Mouse (Mus musculus) CH12.LX (cell line): ENCODE data around the gene Smg6. TPM values are rescaled to one million over a fixed set of nuclear protein-coding genes. Genes with fewer than 3 reads are reported as not detected.

Experiments used
- DNase-seq: peaks from one replicate; pipeline ENCODE4 v3.0.0-alpha.2; 2013; ENCODE audit errors: extremely low read depth
- H3K27ac ChIP-seq: 2 replicates; pipeline ENCODE4 v1.5.1; 2012; ENCODE audit warnings: low read depth, mild to moderate bottlenecking, control low read depth, moderate library complexity; ENCODE audit not compliant: insufficient read depth
- H3K27me3 ChIP-seq: replicated peaks from 2 replicates; pipeline ENCODE3; 2012; ENCODE audit warnings: inconsistent platforms
- H3K36me3 ChIP-seq, 2 experiments: replicated peaks in 1 of 2; 2 replicates each; pipeline versions ENCODE3 to v1.6.1; 2012; ENCODE audit warnings: inconsistent platforms in 1 of 2, low read length in 1 of 2, mild to moderate bottlenecking in 1 of 2, mixed read lengths in 1 of 2, moderate library complexity in 1 of 2; ENCODE audit not compliant: control insufficient read depth in 1 of 2, insufficient read depth in 1 of 2
- H3K4me1 ChIP-seq, 2 experiments: 2 replicates each; pipeline ENCODE4 v1.6.1; 2012; ENCODE audit warnings: inconsistent platforms in 1 of 2, moderate library complexity in 1 of 2; ENCODE audit not compliant: insufficient read depth in 2 of 2, control insufficient read depth in 1 of 2
- H3K4me2 ChIP-seq: 2 replicates; pipeline ENCODE4 v1.6.1; 2012; ENCODE audit warnings: low read depth, mild to moderate bottlenecking, control low read depth; ENCODE audit not compliant: poor library complexity, insufficient read depth, severe bottlenecking
- H3K4me3 ChIP-seq, 3 experiments: fragments of 150-350 bp in 1 of 3; sonication (generic) in 1 of 3; replicated peaks in 1 of 3; 2 replicates each; pipeline versions ENCODE3 to v1.5.1; 2011 to 2012; ENCODE audit warnings: low read depth in 2 of 3, low read length in 2 of 3, mild to moderate bottlenecking in 2 of 3, moderate library complexity in 2 of 3, control low read depth in 1 of 3, improper control_type of control experiment in 1 of 3, inconsistent platforms in 1 of 3, mixed read lengths in 1 of 3; ENCODE audit not compliant: poor library complexity in 1 of 3
- H3K79me2 ChIP-seq: replicated peaks from 2 replicates; pipeline ENCODE4 v1.6.1; 2012; ENCODE audit warnings: mild to moderate bottlenecking, moderate library complexity; ENCODE audit not compliant: control insufficient read depth, poor library complexity, insufficient read depth, severe bottlenecking; ENCODE audit errors: extremely low read depth
- H3K9ac ChIP-seq: 2 replicates; pipeline ENCODE4 v1.6.1; 2012; ENCODE audit warnings: low read depth, mild to moderate bottlenecking, control low read depth, moderate library complexity; ENCODE audit not compliant: insufficient read depth
- H3K9me3 ChIP-seq: replicated peaks from 2 replicates; pipeline ENCODE3; 2012; ENCODE audit warnings: low read length, inconsistent platforms, mixed read lengths
- BHLHE40 ChIP-seq: IDR thresholded peaks from 2 replicates; pipeline ENCODE4 v1.6.1; 2011; ENCODE audit warnings: mild to moderate bottlenecking, low read depth, low read length, improper control_type of control experiment
- CHD2 ChIP-seq: IDR thresholded peaks from 2 replicates; pipeline ENCODE4 v1.6.1; 2011; ENCODE audit warnings: low read length, improper control_type of control experiment
- ELF1 ChIP-seq: IDR thresholded peaks from 2 replicates; pipeline ENCODE4 v1.6.1; 2014; ENCODE audit warnings: low read depth, mild to moderate bottlenecking, inconsistent platforms, low read length, improper control_type of control experiment
- ETS1 ChIP-seq: conservative IDR thresholded peaks from 2 replicates; pipeline ENCODE4 v1.6.1; 2012; ENCODE audit warnings: low read depth, mild to moderate bottlenecking, inconsistent platforms, low read length, improper control_type of control experiment, moderate library complexity
- GABPA ChIP-seq: IDR thresholded peaks from 2 replicates; pipeline ENCODE4 v1.6.1; 2012; ENCODE audit warnings: low read depth, low read length, improper control_type of control experiment, inconsistent platforms; ENCODE audit not compliant: insufficient replicate concordance
- HCFC1 ChIP-seq: IDR thresholded peaks from 2 replicates; pipeline ENCODE4 v1.6.1; 2012; ENCODE audit warnings: low read depth, mild to moderate bottlenecking, inconsistent platforms, low read length, improper control_type of control experiment
- JUN ChIP-seq: IDR thresholded peaks from 2 replicates; pipeline ENCODE4 v1.6.1; 2011; ENCODE audit warnings: low read depth, mild to moderate bottlenecking, low read length, improper control_type of control experiment, moderate library complexity; ENCODE audit not compliant: insufficient read depth
- MAFK ChIP-seq: IDR thresholded peaks from 2 replicates; pipeline ENCODE4 v1.6.1; 2011; ENCODE audit warnings: low read length, improper control_type of control experiment; ENCODE audit not compliant: insufficient replicate concordance
- MAX ChIP-seq: IDR thresholded peaks from 2 replicates; pipeline ENCODE4 v1.6.1; 2011; ENCODE audit warnings: low read length, improper control_type of control experiment
- MAZ ChIP-seq: IDR thresholded peaks from 2 replicates; pipeline ENCODE4 v1.6.1; 2012; ENCODE audit warnings: low read depth, mild to moderate bottlenecking, inconsistent platforms, low read length, improper control_type of control experiment, moderate library complexity
- MXI1 ChIP-seq: IDR thresholded peaks from 2 replicates; pipeline ENCODE4 v1.6.1; 2011; ENCODE audit warnings: mild to moderate bottlenecking, low read depth, low read length, improper control_type of control experiment
- NELFE ChIP-seq: IDR thresholded peaks from 2 replicates; pipeline ENCODE4 v1.6.1; 2011; ENCODE audit warnings: low read depth, low read length, improper control_type of control experiment
- PAX5 ChIP-seq: IDR thresholded peaks from 2 replicates; pipeline ENCODE4 v1.6.1; 2012; ENCODE audit warnings: low read length, inconsistent platforms, mixed read lengths
- POLR2A ChIP-seq: IDR thresholded peaks from 2 replicates; pipeline ENCODE4 v1.6.1; 2011; ENCODE audit warnings: low read depth, mild to moderate bottlenecking, improper control_type of control experiment, low read length
- RCOR1 ChIP-seq: conservative IDR thresholded peaks from 2 replicates; pipeline ENCODE4 v1.6.1; 2012; ENCODE audit warnings: low read depth, mild to moderate bottlenecking, inconsistent platforms, low read length, improper control_type of control experiment
- SIN3A ChIP-seq: IDR thresholded peaks from 2 replicates; pipeline ENCODE4 v1.6.1; 2012; ENCODE audit warnings: low read length, improper control_type of control experiment, inconsistent platforms
- TCF12 ChIP-seq: IDR thresholded peaks from 2 replicates; pipeline ENCODE4 v1.6.1; 2014; ENCODE audit warnings: low read depth, mild to moderate bottlenecking, inconsistent platforms, low read length, improper control_type of control experiment
- UBTF ChIP-seq: IDR thresholded peaks from 2 replicates; pipeline ENCODE4 v1.6.1; 2012; ENCODE audit warnings: low read depth, mild to moderate bottlenecking, inconsistent platforms, low read length, improper control_type of control experiment, moderate library complexity
- USF2 ChIP-seq: conservative IDR thresholded peaks from 2 replicates; pipeline ENCODE4 v1.6.1; 2011; ENCODE audit warnings: low read depth, low read length, improper control_type of control experiment
- ZC3H11A ChIP-seq: IDR thresholded peaks from 2 replicates; pipeline ENCODE4 v1.6.1; 2012; ENCODE audit warnings: low read depth, mild to moderate bottlenecking, inconsistent platforms, low read length, improper control_type of control experiment
- ZMIZ1 ChIP-seq: IDR thresholded peaks from 2 replicates; pipeline ENCODE4 v1.6.1; 2012; ENCODE audit warnings: low read depth, mild to moderate bottlenecking, inconsistent platforms, low read length, improper control_type of control experiment
- dilution Hi-C: fragments of 300-500 bp; cut with MboI; formaldehyde crosslinking; loops from 2 replicates; pipeline ENCODE4 v1.14.3; 2020; ENCODE audit warnings: low sequenced_read_pairs; ENCODE audit not compliant: extremely low pct_unique_long_range_greater_than_20kb, extremely low pct_ligation_motif_present
- in situ Hi-C: fragments of 300-500 bp; cut with MboI; formaldehyde crosslinking; loops from 3 replicates; pipeline ENCODE4 v1.14.3; 2019; ENCODE audit warnings: low sequenced_read_pairs, low pct_ligation_motif_present, low pct_unique_long_range_greater_than_20kb, mixed read lengths
- polyA plus RNA-seq: library from polyadenylated mRNA; unstranded; fragments of >175 nt; gene quantifications from 2 replicates; pipeline ENCODE4 v1.2.1, GENCODE M21; 2012; ENCODE audit warnings: low read depth; ENCODE audit not compliant: insufficient read length
- total RNA-seq, 2 experiments: library from RNA; depleted of rRNA; stranded (reverse); fragments of 300-350 nt in 1 of 2; fragments of >200 nt in 1 of 2; gene quantifications; 2 replicates each; pipeline ENCODE4 v1.2.3; 2012 to 2014

The Smg6 gene
- total and polyA plus RNA-seq, 3 experiments, result 9.0 to 18.5 (median 12.1) TPM

DNA sequence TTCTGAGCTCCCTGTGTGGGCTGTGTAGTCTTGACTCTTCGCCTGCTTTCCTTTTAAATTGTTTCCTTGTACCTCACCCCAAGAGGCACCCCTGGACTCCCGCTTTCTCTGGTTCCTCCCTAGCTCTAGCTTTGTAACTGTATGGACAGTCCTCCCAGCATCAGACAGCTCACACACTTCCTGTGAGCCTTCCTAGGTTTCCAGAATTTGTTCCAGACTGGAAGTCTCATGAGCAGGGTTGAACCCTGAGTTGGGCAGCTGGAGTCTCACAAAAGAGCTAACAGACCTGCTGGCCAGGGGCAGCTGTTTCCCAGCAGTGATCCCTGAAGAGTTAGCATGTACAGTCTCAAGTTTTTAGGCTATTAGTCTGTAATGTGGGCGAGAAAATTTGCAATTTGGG lies 118.7 kb downstream of the Smg6 start:
- dilution Hi-C loops, result no loop called here
- H3K9ac ChIP-seq, result no peak overlapping the region
- TF ChIP-seq TCF12, result no peak
- no peak for TF ChIP-seq BHLHE40
- TF ChIP-seq USF2, result no peak
- TF ChIP-seq NELFE, result no peak
- no peak for TF ChIP-seq RCOR1
- no peak for TF ChIP-seq MAX
- TF ChIP-seq ZMIZ1, result no peak
- TF ChIP-seq, all 38 proteins: peak for 0
- Histone ChIP-seq H3K4me2 (no peak overlapping the region), H3K27me3 (no peaks in the 10 kb centered on the region), H3K4me1 (no peaks in the 10 kb centered on the region), H3K36me3 (peaks cover 18 to 87% of the 10 kb centered on the region in 2 experiments), H3K79me2 (no peaks in the 10 kb centered on the region), H3K27ac (no peak overlapping the region), H3K4me3 (no peak overlapping the region), H3K9me3 (no peaks in the 10 kb centered on the region)
- in situ Hi-C loops, result no loop called here
- DNase-seq, result no peak

DNA sequence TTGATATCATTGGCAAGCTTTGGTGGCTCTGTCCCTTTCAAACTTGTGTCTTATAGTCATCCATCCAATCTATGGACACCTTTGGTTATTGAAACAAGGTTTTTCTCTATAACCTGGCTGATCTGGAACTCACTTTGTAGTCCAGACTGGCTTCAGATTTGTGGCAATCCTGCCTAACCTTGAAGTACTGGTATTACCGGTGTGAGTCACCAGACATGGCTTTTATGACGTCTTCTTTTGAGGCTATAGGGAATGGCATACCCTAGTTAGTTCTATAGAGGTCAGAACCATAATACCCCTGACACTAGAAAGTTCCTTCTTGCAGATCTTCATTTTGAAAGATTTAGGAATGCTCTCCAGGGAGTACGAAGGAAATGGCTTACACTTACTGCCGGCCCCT lies 120.2 kb downstream of the Smg6 start:
- H3K9me3 ChIP-seq, result no peaks in the 10 kb centered on the region
- no peak overlapping the region for H3K4me3 ChIP-seq
- H3K4me2 ChIP-seq, result no peak overlapping the region
- H3K27ac ChIP-seq, result no peak overlapping the region
- DNase-seq, result no peak
- in situ Hi-C loops (no loop called here), dilution Hi-C loops (no loop called here)
- H3K79me2 ChIP-seq, result no peaks in the 10 kb centered on the region
- H3K9ac ChIP-seq, result no peak overlapping the region
- H3K27me3 ChIP-seq, result no peaks in the 10 kb centered on the region
- TF ChIP-seq ZC3H11A (no peak), GABPA (no peak), ELF1 (no peak), JUN (no peak), POLR2A (no peak), MXI1 (no peak), PAX5 (no peak), HCFC1 (no peak), SIN3A (no peak), UBTF (no peak), MAZ (no peak), ETS1 (no peak), USF2 (no peak), CHD2 (no peak), MAX (no peak), MAFK (no peak), NELFE (no peak), BHLHE40 (no peak)
- peaks cover 21 to 92% of the 10 kb centered on the region in 2 experiments for H3K36me3 ChIP-seq
- no peaks in the 10 kb centered on the region for H3K4me1 ChIP-seq
